Mouse (Mus musculus) MEL-GATA-1-ER (cell line): ENCODE measurements at regions not wholly inside any gene's neighbourhood (a gene's known extent, or its start where the extent isn't known, plus 50 kb on each side); places are given as distances from the start of the nearest gene placed in this dataset.
"Not testable (repeated sequence)": the region's sequence is repeated elsewhere in the genome, so short reads cannot be mapped to it uniquely, and the experiment has no call there.

Source experiments
- DNase-seq: peaks from one replicate; pipeline ENCODE4 v3.0.0-alpha.2; 2012; ENCODE audit warnings: low read depth; ENCODE audit errors: extremely low read depth

- DNase-seq: no peak
Measured at GRCm38 (mm10) chr12:69524337-69525035, 58.3 kb downstream of the Vcpkmt start.

- no peak for DNase-seq
Measured at GRCm38 (mm10) chr12:69519869-69520268, 63.0 kb downstream of the Vcpkmt start.

DNA sequence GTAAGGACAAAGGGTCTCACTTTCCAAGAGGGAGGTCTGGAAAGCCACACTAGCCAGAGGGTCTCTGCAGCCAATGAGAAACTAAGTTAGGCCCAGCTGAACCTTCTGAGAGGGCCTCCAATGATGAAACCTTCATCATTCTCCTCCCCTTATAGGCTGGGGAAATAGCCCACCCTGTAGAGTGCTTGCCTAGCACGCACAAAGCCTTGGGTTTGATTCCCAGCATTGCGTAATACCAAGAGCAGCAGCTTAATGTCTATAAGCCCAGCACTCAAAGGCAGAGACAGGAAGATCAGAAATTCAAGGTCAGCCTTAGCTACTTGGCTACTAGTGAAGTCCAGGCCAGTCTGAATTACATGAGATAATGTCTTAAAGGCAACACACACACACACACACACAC lies 63.8 kb downstream of the Vcpkmt start:
- no peak for DNase-seq

DNA sequence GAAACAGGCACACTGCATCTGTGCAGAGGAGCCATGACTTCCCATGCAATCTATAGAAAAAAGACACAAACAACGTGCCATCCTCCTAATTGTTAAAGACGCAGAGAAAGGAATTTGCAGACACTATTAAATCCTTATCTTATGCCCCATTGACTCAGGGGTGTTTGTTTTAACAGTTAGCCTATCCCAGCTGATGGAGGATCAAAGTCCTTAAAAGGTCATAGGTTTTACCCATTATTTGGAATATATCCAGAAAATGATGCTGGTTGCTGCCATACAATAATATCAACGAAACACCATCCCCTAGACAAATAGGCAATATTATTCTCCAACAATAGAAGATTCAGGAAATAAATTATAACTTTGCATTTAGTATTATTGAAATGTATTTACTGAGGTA lies 65.2 kb downstream of the Vcpkmt start:
- no peak for DNase-seq

GRCm38 (mm10) chr12:69516314-69516916 lies 66.4 kb downstream of the Vcpkmt start:
- DNase-seq: no peak

GRCm38 (mm10) chr12:69515850-69516249 lies 67.0 kb downstream of the Vcpkmt start:
- DNase-seq: no peak

DNA sequence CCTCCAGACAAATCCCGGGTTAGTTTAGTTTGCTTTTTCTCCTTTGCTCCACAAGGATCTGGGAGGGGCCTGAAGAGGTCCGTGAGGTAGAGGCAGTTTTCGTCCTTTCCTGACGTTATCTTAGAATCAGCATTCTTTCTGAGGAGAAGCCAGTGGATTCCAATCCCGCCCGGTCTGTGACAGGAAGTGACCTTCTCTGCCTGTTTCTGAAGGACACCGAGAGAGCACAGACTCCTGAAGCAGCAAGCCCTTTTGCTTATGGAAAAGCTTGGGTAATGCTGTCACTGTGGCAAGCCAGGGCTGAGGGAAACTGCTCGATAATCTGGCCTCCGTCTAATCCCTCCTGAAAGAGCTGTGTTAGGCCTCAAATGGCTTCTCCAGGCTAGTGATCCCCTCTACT lies 67.7 kb downstream of the Vcpkmt start:
- DNase-seq: no peak

DNA sequence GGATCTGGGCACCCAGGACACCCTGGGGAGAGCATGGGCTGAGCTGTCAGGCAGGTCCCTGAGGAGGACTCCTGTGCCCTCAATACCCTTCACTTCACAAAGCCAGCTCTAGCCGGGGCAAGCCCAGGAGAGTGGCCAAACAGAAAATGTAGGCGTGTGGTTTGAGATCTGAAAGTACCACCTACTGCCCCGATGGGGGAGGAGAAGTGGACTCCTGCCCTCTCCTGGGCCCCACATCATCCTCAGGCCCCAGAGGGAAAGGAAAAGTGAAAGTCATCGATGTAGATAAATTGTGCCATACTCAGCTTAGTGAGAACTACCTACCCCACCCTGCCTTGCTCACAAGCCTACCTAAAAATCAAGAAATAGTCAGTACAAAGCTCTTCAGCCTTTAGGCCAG lies 69.7 kb downstream of the Vcpkmt start:
- DNase-seq: no peak

GRCm38 (mm10) chr12:69510736-69511135 lies 72.1 kb downstream of the Vcpkmt start:
- no peak for DNase-seq

DNA sequence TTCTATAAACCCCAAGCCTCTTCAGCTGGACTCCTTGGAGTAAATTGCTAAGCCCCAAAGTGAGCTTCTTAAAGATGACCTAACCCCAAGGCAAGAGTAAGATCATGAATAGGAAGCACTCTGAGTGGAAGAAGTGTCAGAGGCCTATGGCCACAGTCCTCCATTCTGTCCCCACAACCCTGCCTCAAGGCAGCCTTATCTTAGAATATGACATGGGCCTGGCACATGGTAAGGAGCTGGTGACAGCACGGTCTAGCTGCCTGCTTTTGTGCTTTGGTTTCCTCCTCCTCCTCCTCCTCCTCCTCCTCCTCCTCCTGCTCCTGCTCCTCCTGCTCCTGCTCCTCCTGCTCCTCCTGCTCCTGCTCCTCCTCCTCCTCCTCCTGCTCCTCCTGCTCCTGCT lies 73.6 kb downstream of the Vcpkmt start:
- not testable (repeated sequence) for DNase-seq

DNA sequence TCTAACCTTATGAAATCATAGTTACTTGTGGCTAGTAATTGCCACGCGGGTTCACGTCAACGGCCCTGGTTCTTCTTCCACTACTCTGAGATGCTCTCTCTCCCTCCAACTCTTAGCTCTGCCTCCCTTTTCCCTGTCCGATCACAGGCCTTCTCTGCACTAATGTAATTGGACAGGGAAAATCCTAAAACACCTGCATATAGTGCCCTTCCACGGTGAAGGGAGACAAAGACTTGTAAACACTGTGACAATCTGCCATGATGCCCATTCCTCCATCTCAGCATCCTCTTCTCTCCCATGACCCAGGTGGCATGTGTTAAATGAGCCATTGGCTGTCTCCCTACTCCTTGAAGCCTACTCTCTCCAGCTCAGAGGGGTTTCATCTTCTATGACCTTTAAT lies 74.9 kb downstream of the Vcpkmt start:
- DNase-seq: no peak

DNA sequence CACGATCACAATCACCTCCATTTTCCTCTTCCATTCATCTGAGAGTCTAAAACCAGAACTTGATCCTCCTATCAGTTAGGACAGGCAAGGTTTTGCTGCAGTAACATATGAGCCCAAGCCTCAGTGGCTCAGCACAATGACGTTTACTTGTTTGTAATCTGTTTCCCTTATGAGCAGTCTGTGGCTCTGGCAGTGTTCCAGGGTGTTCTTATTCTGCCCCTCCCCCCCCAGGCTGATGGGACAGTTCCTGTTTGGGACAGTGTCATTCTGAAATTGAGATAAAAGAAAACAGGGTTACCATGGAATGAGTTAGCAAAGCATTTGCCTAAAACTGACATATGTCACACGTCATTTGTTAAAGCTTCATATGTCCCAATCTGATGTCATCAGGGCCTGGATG lies 75.5 kb downstream of the Vcpkmt start:
- peak; percentile 46 for DNase-seq

- DNase-seq: no peak
Measured at GRCm38 (mm10) chr12:69502706-69503070, 80.1 kb downstream of the Vcpkmt start.

DNA sequence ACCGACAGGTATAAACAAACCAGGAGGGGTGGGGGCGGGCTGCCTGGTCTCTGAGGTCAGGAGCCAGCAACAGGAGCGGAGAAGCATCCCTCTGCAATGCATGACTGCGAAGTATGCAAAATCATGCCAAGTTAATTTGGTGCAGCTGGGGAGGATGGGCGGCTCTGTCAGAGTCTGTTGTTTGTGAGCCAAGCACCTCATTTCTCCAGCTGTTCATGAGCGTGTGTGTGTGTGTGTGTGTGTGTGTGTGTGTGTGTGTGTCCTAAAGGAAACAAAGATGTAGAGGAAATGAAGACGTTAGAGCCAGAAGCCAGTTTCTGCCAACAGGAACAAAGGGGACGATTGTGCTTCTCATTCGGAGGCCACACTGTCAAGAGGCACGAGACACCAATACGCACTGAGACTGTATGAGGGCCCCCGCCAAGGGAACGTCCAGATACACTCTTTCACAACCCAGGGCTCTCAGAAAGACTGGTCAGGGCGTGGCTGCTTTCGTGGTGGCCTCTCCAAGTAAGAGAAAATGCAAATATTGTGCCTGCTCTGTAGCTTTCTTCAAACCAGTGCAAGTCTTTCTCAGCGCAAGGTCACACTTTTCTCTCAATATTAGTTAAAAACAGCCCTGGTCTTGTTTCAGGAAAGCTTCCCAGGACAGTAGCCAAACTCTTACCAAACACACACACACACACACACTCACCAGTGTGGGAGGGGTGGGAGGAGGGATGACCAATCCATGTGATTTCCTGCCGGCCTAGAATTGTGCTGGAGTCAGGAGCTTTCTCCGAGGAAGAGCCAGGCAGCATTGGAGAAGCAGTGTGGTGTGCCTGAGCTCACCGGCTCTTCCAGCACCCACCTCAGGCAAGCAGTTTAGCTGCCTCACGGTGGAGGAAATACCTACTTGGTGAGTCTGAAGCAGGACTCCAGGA lies 80.8 kb downstream of the Vcpkmt start:
- DNase-seq: no peak

- no peak for DNase-seq
Measured at GRCm38 (mm10) chr12:69501346-69501730, 81.5 kb downstream of the Vcpkmt start.

DNA sequence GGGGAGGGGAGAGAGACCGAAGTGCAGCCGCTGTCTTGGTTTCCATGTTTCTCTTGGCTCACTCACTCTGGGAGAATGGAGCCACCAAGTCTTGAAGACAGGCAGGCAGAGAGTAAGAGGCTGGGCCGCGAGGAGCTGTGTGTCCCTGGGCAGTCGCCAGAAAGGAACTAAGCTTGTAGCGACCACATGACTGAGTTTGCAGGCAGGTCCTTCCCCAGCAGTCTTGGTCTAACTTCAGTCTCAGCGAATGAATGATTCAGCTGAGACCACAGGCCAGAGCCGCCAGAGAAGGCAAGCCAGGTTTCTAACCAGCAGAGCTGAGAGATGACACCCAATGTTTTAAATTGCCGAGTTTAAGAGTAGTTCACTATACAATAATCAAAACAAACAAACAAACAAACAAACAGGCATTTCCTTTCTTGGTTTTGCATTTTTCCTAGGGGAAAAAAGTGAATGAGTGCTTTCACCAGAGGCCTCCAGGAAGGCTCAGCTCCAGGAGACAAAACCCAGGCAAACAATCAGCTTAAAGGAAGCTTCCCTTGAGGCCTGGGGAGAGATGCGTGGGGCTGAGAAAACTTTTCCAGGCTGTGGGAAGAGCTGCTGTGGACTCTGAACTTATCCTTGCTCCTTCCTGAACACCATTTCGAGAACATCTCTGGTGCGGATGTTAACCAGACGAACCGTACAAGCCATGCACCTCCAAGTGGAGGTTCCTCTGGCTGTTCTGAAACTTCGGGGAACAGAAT lies 82.1 kb downstream of the Vcpkmt start:
- DNase-seq: no peak

GRCm38 (mm10) chr12:69497121-69497520 lies 85.7 kb downstream of the Vcpkmt start:
- DNase-seq: no peak

- no peak for DNase-seq
Measured at GRCm38 (mm10) chr12:69496341-69496904, 86.4 kb downstream of the Vcpkmt start.

DNA sequence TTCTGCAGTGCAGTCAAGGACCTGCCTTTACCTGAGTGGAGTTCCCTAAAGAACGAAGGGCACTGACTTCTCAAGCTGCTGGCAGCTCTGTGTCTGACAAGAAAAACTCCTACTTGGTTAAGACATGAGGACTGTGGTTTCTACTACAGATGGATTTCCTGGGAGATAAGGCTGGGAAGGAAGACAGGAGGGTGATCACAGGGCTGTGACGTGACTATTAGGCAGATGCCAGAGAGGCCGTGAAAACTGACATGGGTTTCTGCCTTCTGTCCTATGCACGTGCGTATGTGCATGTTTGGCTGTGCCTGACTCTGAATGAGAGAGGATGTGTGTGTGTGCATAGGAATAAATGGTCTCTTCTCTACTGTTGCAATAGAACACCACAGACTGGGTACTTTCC lies 87.1 kb downstream of the Vcpkmt start:
- DNase-seq: peak; percentile 18

DNA sequence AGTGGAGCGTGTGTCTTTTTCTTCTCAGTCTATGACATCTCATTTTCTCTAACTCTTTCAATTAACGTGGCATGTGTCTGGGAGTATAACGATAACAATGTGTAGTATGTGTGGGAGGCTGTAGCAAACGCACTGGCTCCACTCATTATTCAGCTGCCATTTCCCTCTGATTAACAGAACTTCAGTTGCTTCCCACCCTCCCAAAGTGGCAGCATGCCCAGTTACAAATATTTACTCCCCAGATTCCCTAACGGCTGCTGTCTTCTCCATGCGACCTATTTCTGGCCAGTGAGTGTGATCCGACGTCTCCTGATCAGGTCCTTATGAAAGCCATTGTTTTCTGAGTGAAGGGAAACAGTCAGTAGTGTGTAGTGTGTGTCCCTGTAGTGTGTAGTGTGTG lies 88.2 kb downstream of the Vcpkmt start:
- no peak for DNase-seq

GRCm38 (mm10) chr12:69489686-69490085 lies 93.1 kb downstream of the Vcpkmt start:
- no peak for DNase-seq
